Mouse (Mus musculus): ENCODE measurements around the gene Dtnb. TPM values are rescaled to one million over a fixed set of nuclear protein-coding genes. Genes with fewer than 3 reads are reported as not detected.

The Dtnb gene
- polyA plus RNA-seq, 1 experiment: 76.1 TPM

DNA sequence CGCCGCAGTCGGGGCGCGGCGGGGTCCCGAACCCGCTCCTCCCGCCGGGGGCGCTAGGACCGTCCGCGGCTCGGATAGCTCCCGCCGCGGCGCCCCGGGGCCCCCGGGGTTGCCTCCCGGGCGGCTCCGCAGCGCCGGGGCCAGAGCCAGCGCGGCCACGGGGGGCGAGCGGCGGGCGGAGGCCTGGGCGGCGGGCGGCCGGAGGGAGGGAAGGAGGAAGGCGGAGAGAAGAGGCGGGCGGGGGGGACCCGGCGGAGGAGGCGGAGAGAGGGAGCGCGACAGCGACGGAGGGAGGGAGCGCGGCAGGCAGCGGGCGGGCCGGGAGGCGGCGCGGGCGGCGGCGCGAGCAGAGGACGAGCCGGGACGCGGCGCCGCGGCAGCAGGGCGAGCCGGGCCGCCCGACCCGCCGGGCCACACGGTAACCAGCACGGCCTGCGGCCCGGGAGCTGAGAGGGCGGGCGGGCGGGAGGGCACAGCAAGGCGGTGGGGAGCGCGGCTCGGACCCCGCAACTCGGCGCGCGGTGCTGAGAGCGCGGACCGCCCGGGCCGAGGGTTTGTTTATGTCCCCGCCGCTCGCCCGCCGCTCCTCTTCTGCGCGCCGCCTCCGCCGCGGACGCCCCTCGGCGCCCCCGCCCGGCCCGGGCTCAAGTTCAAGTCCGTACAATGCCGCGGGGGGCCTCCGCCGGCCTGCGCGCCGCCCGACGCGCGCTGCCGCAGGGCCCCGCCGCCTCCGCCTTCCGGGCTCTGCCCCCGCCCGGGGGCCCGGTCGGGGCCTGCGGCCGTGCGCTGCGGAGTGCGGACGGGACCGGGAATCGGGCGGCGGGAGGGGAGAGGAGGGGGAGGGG lies 234.7 kb downstream of the Dtnb start:
- no peak for DNase-seq (ENCODE audit: low read depth)

GRCm38 (mm10) chr12:3807548-3808395 lies 235.6 kb downstream of the Dtnb start:
- no peak for DNase-seq (ENCODE audit: low read depth)

DNA sequence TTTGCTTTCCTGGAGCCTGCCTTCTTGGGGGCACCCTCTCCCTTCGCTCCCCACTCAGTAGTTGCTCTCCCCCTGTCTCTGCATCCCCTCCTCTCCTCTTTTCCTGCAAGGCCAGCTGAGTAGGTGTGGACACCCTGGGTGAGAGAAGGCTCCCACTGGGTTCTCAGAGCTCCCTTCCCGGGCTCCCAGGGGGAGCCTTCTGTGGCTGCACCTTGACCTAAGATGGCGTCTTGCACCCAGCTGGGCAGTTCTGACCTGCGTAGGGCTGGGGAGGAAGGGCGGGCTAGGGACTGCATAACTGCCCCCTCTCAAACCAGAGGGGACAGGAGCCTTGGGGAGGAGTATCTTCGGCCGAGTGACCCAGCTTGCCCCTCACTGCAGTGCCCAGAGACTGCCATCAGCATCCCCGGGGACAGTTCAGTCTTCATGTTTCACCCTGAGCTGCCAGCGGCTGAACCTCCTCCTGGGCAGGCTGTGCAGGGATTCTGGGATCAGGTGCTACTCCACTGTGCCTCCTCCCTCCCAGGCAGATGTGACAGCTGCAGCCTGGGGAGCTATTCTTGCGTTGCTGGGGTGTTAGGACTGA lies 236.3 kb downstream of the Dtnb start:
- DNase-seq (ENCODE audit: low read depth): no peak

DNA sequence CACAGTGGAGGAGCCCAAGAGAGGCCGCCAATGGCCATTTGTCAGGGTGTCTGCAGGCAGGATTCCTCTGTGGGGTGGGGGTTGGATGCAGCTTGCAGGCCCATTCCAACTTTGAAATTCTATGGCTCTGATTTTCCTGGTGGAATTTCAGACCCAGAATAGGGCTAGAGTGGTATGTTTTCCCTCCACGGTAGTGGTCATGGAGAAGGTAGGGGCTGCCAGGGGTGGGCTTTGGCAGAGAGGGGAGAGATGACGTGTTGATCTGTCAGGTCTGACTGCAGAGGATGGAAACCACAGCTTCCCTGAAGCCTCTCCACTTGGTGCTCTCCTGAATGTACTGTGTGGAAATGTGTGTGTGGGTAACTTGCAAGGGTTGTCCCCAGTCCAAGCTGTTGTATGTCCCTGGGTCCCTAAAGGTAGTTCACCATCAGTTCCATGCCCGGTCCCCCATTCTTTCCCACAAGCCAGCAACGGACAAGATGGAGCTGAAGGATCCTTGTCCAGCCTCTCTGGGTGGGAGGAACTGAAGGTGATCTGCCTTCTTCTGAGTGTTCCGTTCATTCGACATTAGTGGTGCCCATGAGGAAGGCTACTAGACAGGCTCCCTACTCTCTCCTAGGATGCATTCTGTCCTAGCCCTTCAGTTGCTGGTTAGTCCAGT lies 237.5 kb downstream of the Dtnb start:
- no peak for DNase-seq (ENCODE audit: low read depth)

DNA sequence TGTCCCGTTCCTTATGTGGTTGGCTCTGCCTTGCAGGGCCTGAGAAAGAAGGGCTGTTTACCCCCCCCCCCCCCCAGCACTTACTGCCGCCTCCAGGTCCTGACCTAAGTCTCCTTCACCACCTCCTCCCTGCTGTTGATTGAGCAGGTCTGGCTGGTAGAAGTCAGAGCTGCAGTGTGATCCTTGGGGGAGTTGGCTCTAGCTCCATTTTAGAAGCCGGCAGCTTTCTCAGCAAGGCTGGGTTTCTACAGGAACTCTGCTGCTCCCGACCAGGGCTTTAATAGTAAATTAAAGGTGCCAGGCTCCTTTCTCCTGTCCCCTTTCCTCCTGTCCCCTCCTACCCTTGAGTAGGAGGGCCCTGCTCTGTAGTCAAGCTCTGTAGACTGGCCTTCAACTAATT lies 238.3 kb downstream of the Dtnb start:
- DNase-seq (ENCODE audit: low read depth): no peak

- DNase-seq (ENCODE audit: low read depth): no peak
Observed at GRCm38 (mm10) chr12:3811596-3811995, 239.4 kb downstream of the Dtnb start.

GRCm38 (mm10) chr12:3812251-3812650 lies 240.1 kb downstream of the Dtnb start:
- no peak for DNase-seq (ENCODE audit: low read depth)

- no peak for DNase-seq (ENCODE audit: low read depth)
Observed at GRCm38 (mm10) chr12:3813138-3813537, 241.0 kb downstream of the Dtnb start.

- DNase-seq (ENCODE audit: low read depth): no peak
Observed at GRCm38 (mm10) chr12:3815386-3815785, 243.2 kb downstream of the Dtnb start.

- DNase-seq (ENCODE audit: low read depth): no peak
Observed at GRCm38 (mm10) chr12:3817033-3817432, 244.9 kb downstream of the Dtnb start.

DNA sequence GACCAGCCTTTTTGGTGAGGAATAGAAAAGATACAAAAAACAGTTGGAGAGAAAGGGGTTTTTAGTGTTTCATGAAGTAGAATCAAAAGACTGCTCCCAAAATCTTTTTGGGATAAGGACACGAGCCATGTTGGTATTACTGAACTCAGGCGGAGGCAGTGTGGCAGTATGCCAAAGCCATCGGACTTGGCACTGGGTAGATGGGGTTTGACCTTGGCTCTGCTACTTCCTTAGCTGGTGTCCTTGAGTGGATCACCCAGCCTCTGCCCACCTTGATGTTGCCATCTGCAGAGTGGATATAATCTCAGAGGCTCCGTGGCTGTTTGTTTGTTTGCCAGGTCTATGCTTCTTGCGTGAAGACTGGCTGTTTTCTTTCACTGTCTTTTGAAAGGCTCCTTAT lies 245.4 kb downstream of the Dtnb start:
- DNase-seq (ENCODE audit: low read depth): no peak

- DNase-seq (ENCODE audit: low read depth): no peak
Observed at GRCm38 (mm10) chr12:3819899-3820298, 247.7 kb downstream of the Dtnb start.

DNA sequence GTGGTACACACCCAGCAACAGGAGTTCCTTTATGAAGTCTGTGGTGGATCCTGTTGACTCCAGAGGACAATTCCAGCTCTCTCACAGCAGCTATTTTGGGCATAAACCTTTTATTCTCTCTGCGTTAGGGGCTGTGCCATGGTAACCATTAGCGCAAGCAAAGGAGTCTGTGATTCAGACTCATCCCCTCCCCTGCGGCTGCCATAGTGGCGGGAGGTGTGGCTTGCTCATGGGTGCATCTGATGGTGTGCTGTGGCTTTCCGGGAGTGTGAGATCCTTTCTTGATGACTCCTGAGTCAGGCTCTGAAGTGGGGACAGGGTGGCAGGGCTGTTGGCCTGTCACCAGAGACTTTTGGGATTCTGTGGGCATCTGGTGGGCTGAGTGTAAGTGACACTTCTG lies 251.2 kb downstream of the Dtnb start:
- DNase-seq (ENCODE audit: low read depth): no peak

DNA sequence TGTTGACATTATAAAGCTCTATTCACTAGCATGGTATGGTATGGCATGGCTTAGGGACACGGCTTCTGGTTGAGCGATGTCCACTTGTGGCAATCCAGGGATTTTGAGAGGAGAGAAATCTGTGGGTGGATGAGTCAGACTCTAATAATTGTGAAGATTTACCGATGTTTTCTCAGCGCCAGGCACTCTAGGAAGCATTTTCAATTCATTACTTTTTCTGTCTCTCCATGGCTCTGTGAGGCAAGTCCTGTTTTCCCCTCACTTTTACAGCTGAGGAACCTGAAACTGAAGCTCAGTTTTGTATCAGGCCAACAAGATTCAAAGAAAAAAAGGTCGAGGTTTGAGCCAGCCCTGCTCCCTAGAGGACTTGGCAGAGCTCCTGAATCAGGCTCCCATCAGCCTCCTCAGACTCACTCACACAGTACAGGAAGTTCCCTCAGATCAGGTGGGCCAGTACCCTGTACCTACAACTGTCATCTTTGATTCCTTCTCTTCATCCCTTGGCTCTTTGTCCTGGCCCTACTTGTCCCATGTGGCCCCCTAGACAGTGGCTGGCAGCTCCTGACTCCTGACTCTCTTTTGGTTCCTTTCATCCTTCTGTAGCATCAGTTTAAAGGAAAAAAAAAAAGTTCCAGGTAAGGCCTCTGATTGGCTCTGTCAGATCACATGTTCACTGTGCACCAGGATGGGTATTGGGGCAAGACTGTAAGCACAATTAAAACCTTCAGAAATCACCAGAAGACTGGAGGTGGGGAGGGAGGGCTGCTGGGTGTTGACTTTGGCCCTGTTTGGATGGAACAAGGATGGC lies 252.9 kb downstream of the Dtnb start:
- no peak for DNase-seq (ENCODE audit: low read depth)

- DNase-seq (ENCODE audit: low read depth): no peak
Observed at GRCm38 (mm10) chr12:3825714-3826080, 253.5 kb downstream of the Dtnb start.

DNA sequence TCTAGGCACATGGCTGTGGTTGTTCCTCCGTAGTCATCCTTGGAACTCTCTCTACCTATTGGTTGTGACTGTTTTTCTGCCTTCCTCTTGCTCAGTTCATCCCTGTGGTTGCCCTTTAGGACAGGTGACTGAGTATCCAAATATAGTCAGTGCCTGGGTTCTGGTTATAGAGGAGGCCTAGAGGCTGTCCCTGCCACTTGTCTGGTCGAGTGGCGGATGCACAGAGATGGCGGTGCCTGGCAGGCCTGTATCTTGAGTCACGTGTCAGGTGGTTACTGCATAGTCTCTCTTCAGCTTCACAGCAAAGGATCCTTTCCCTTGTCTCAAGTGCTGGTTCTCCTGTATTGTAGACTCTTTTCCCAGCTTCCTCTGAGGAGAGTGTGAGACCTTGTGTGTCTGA lies 255.6 kb downstream of the Dtnb start:
- no peak for DNase-seq (ENCODE audit: low read depth)

Other genes with a start within 250 kb of the Dtnb start
- 7.5 and 10.0 TPM in 2 replicates for gene Kif3c, start 207.2 kb upstream of the Dtnb start, polyA plus RNA-seq (2012; rRNA removed)
- 9.3 and 9.6 TPM in 2 replicates for gene Asxl2, start 145.5 kb upstream of the Dtnb start, polyA plus RNA-seq (2012; rRNA removed)
- gene Dnmt3a, start 233.6 kb downstream of the Dtnb start, polyA plus RNA-seq (2012; rRNA removed): 12.0 and 13.2 TPM in 2 replicates

All from gonadal fat pad, adult 2 months (tissue).